Mouse (Mus musculus) liver, adult 2 months (tissue): ENCODE results near the gene Tespa1.

Experiments used
- CTCF ChIP-seq: fragments of 200-500 bp; IDR thresholded peaks from 2 replicates; pipeline ENCODE4 v1.5.1; 2011; ENCODE audit warnings: low read depth, low read length, control low read depth
- POLR2A ChIP-seq: fragments of 200-500 bp; IDR thresholded peaks from 2 replicates; pipeline ENCODE4 v1.6.1; 2011; ENCODE audit warnings: low read length, control low read depth; ENCODE audit not compliant: insufficient read depth; ENCODE audit errors: extremely low read depth

DNA sequence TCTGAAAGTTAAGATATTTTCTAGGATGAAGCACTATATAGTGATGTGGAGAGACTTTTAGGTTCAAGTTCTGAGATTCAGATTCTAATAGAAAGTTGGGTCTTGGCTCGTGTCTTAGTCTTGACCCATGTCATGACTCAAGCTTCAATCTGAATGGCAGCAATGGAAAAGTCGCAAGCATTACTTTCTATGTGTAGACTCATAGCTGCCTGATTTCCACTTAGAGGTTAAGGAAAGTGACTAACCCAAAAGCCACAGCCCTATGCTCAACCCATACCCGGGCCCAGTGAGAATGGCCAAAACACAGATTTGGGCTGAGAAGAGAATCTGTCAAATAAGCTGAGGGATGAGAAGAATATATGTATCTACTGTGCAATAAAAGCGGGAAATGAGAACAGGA lies 1.6 kb downstream of the Tespa1 start:
- no peak for TF ChIP-seq CTCF
- TF ChIP-seq POLR2A: no peak
